Mouse (Mus musculus): ENCODE measurements around the gene Gpr137b. TPM values are rescaled to one million over a fixed set of nuclear protein-coding genes. Genes with fewer than 3 reads are reported as not detected.
"Not testable (repeated sequence)": the region's sequence is repeated elsewhere in the genome, so short reads cannot be mapped to it uniquely, and the experiment has no call there.

Gene Gpr137b
- polyA plus RNA-seq, 1 experiment from 2014 or later, result 11.6 TPM

DNA sequence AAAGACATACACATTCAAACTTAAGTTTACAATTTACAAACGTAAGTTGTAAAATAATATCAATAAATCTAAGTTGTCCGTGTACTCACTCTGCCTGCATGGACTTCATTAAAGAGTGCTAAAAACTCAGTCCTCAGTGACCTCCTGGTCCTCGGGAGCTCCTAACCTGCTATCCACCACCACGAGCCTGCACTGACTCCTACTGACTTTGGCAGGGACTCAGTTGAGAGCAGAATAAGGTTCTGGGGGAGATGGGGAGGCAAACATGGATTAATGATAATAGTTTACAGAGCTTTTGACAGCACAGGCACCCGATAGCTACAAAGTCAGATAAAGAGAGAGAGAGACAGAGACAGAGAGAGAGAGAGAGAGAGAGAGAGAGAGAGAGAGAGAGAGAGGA, 16.6 kb downstream of the Gpr137b start:
- no peak for DNase-seq (ENCODE audit: low spot score)
- H3K27me3 ChIP-seq (replicated peaks; ENCODE audit: control insufficient read depth, insufficient read depth, low read length), result no peaks in the 10 kb centered on the region
- H3K27ac ChIP-seq (replicated peaks; ENCODE audit: low read depth, low read length), result no peak overlapping the region
- no peak overlapping the region for H3K4me3 ChIP-seq (ENCODE audit: low read depth, low read length)
- no peak overlapping the region for H3K4me2 ChIP-seq (ENCODE audit: low read depth, low read length)
- H3K4me1 ChIP-seq (ENCODE audit: control insufficient read depth, insufficient read depth, low read length), result no peaks in the 10 kb centered on the region
- H3K9ac ChIP-seq (ENCODE audit: low read depth, low read length), result no peak overlapping the region
- ATAC-seq (ENCODE audit: low read depth), result no peak
- 86% methylated on average over 5 of the region's 5 CpGs for WGBS
- no peaks in the 10 kb centered on the region for H3K36me3 ChIP-seq (ENCODE audit: control insufficient read depth, insufficient read depth, low read length)
- no peaks in the 10 kb centered on the region for H3K9me3 ChIP-seq (ENCODE audit: control insufficient read depth, low read length)

DNA sequence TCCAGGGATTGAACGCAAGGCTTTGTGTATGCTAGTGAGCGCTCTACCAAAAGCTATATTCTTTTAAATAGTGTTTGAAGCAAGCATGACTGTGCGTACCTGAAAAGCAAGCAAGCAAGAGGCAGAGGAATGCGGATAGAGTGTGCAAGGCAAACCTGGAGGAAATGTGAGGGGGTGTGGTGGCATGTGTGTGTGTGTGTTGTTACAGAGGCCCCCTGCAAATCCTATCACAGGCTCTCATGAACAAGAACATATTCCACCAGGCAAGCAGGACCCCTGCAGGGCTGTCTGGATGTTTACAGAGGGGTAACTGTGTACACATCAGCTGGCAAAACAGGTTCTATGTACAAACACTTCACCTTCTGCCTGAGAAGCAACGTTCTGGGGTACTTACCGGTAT, 19.8 kb downstream of the Gpr137b start:
- H3K9me3 ChIP-seq (ENCODE audit: control insufficient read depth, low read length); H3K4me2 ChIP-seq (ENCODE audit: low read depth, low read length); H3K9ac ChIP-seq (ENCODE audit: low read depth, low read length); H3K4me3 ChIP-seq (ENCODE audit: low read depth, low read length); H3K4me1 ChIP-seq (ENCODE audit: control insufficient read depth, insufficient read depth, low read length); H3K36me3 ChIP-seq (ENCODE audit: control insufficient read depth, insufficient read depth, low read length); H3K27ac ChIP-seq (replicated peaks; ENCODE audit: low read depth, low read length); H3K27me3 ChIP-seq (replicated peaks; ENCODE audit: control insufficient read depth, insufficient read depth, low read length): not testable (repeated sequence)
- DNase-seq (ENCODE audit: low spot score) (peak; percentile 1), ATAC-seq (ENCODE audit: low read depth) (peak; percentile 38; the same call in 1 of the 2 replicates)
- WGBS, result 88% methylated on average over 5 of the region's 6 CpGs

DNA sequence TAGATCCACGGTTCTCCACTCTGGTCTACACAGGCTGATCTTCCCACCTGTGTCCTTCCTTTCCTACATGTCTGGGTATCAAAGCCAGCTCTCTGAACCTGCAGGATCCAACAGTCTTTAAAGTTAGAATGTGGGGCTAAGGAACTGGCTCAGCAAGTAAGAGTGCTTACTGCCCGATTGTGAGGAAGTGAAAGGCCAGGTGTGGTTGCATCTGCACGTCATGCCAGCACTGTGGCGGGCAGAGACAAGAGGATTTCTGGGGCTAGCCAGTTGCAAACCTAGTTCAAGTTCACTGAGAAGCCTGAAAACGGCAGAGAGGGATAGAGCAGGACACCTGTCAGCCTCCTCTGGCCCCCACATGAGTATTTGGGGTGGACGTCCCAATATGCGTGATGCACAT, 22.4 kb downstream of the Gpr137b start:
- not testable (repeated sequence) for H3K4me3 ChIP-seq (ENCODE audit: low read depth, low read length); H3K27ac ChIP-seq (replicated peaks; ENCODE audit: low read depth, low read length); ATAC-seq (ENCODE audit: low read depth); H3K36me3 ChIP-seq (ENCODE audit: control insufficient read depth, insufficient read depth, low read length); H3K4me2 ChIP-seq (ENCODE audit: low read depth, low read length); DNase-seq (ENCODE audit: low spot score); H3K9me3 ChIP-seq (ENCODE audit: control insufficient read depth, low read length); H3K4me1 ChIP-seq (ENCODE audit: control insufficient read depth, insufficient read depth, low read length); H3K9ac ChIP-seq (ENCODE audit: low read depth, low read length); H3K27me3 ChIP-seq (replicated peaks; ENCODE audit: control insufficient read depth, insufficient read depth, low read length)
- WGBS, result 91% methylated on average over 7 of the region's 7 CpGs

DNA sequence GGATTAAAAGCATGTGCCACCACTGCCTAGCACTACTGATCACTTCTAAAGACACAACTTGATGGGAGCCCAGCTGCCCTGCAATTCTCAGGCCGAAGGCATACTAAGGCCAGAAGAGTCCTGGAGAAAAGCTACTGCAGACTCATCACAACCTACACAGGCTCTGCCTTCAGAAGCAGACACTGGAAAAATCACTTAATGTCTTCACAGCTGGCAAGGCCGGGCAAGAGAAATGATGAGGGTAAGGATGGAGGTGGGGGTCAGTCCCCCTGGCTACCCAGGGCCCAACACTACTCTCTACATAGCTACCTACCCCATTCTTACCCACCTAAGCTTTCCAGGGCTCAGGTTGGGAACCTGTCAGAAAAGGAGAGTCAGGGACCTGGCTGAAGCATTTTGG, 27.4 kb downstream of the Gpr137b start:
- H3K9ac ChIP-seq (ENCODE audit: low read depth, low read length); ATAC-seq (ENCODE audit: low read depth); H3K36me3 ChIP-seq (ENCODE audit: control insufficient read depth, insufficient read depth, low read length); H3K27me3 ChIP-seq (replicated peaks; ENCODE audit: control insufficient read depth, insufficient read depth, low read length); H3K27ac ChIP-seq (replicated peaks; ENCODE audit: low read depth, low read length); H3K9me3 ChIP-seq (ENCODE audit: control insufficient read depth, low read length); H3K4me2 ChIP-seq (ENCODE audit: low read depth, low read length); H3K4me1 ChIP-seq (ENCODE audit: control insufficient read depth, insufficient read depth, low read length); DNase-seq (ENCODE audit: low spot score); H3K4me3 ChIP-seq (ENCODE audit: low read depth, low read length): not testable (repeated sequence)
- 94% methylated on average over 2 of the region's 2 CpGs for WGBS

DNA sequence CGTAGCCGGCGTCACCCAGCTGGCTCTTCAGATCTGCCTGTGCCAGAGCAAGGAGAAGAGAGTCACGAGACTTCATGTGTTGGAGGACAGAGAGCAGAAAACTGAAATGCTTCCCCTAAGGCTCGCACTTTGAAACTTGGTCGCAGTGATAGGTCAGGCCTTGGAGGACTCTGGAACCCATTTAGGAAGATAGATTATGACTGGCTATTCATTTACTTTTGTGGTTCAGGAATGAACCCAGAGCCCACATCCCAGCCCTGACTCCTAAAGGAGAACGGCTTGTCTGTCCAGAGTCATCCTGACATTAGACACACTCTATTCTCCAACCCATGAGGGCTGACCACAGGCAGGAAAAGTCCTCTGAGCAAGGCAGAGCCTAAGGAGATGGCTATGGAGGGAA, 30.3 kb downstream of the Gpr137b start:
- H3K27ac ChIP-seq (replicated peaks; ENCODE audit: low read depth, low read length); H3K9ac ChIP-seq (ENCODE audit: low read depth, low read length); H3K4me3 ChIP-seq (ENCODE audit: low read depth, low read length); H3K4me2 ChIP-seq (ENCODE audit: low read depth, low read length); H3K27me3 ChIP-seq (replicated peaks; ENCODE audit: control insufficient read depth, insufficient read depth, low read length); DNase-seq (ENCODE audit: low spot score); H3K9me3 ChIP-seq (ENCODE audit: control insufficient read depth, low read length); ATAC-seq (ENCODE audit: low read depth); H3K36me3 ChIP-seq (ENCODE audit: control insufficient read depth, insufficient read depth, low read length); H3K4me1 ChIP-seq (ENCODE audit: control insufficient read depth, insufficient read depth, low read length): not testable (repeated sequence)
- WGBS, result 88% methylated on average over 7 of the region's 7 CpGs

DNA sequence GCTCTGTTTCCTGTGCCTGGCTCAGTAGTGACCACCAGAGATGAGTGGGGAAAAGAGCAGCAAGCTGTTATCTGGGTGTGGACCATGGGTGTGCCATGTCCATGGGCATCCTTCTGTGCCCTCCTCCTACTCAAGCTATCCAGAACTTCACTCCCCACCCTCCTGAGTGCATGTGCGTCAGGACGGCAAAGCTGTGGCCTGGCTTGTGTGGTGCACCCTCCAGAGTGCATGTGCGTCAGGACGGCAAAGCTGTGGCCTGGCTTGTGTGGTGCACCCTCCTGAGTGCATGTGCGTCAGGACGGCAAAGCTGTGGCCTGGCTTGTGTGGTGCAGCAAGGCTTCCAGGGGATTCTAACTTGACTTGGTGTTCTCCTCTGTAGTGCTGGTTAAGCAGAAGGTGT, 31.6 kb downstream of the Gpr137b start:
- not testable (repeated sequence) for H3K9ac ChIP-seq (ENCODE audit: low read depth, low read length); H3K9me3 ChIP-seq (ENCODE audit: control insufficient read depth, low read length); H3K27me3 ChIP-seq (replicated peaks; ENCODE audit: control insufficient read depth, insufficient read depth, low read length); DNase-seq (ENCODE audit: low spot score); H3K4me2 ChIP-seq (ENCODE audit: low read depth, low read length); H3K27ac ChIP-seq (replicated peaks; ENCODE audit: low read depth, low read length); ATAC-seq (ENCODE audit: low read depth); H3K4me1 ChIP-seq (ENCODE audit: control insufficient read depth, insufficient read depth, low read length); H3K36me3 ChIP-seq (ENCODE audit: control insufficient read depth, insufficient read depth, low read length); H3K4me3 ChIP-seq (ENCODE audit: low read depth, low read length)
- WGBS, result 95% methylated on average over 6 of the region's 6 CpGs

DNA sequence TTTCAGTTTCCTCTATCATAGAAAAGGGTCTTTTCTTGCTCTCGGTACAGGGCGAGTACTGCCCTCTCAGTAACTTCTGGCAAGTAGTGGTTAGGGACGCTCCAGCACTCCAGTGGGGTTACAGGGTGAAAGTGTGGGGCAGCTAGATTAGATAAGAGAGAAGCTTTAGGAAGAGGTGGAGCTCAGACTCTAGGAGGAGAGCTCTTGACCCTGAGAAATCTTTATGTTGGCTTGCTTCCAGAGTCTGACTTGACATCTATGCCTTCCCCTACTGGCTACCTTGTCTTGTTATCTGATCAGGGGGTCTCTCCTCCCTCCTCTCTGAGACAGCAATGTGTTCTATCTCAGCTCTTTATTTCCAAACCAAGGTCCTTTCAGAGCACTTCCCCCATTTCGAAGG, 33.8 kb downstream of the Gpr137b start:
- H3K4me1 ChIP-seq (ENCODE audit: control insufficient read depth, insufficient read depth, low read length); H3K9ac ChIP-seq (ENCODE audit: low read depth, low read length); H3K36me3 ChIP-seq (ENCODE audit: control insufficient read depth, insufficient read depth, low read length); H3K4me3 ChIP-seq (ENCODE audit: low read depth, low read length); DNase-seq (ENCODE audit: low spot score); H3K9me3 ChIP-seq (ENCODE audit: control insufficient read depth, low read length); H3K4me2 ChIP-seq (ENCODE audit: low read depth, low read length); H3K27ac ChIP-seq (replicated peaks; ENCODE audit: low read depth, low read length); ATAC-seq (ENCODE audit: low read depth); H3K27me3 ChIP-seq (replicated peaks; ENCODE audit: control insufficient read depth, insufficient read depth, low read length): not testable (repeated sequence)
- WGBS, result 88% methylated on average over 4 of the region's 4 CpGs

DNA sequence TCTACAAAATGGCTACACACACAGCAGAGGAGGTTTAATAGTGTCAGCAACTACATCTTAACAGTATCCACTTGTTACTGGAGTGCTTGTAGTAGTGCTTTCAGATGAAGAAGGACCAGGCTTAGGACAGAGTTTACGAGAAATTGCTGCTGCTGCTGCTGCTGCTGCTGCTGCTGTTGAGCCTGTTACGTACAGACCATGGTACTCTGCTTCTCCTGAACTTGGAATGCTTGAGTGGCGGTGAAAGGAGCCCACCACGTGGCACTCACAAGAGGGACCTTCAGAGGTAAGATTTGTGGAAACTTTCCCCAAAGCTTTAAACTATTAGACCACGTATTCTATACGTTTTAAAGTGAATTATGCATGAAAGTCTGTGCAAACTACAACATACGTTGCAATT, 35.2 kb downstream of the Gpr137b start:
- not testable (repeated sequence) for H3K4me3 ChIP-seq (ENCODE audit: low read depth, low read length); H3K4me2 ChIP-seq (ENCODE audit: low read depth, low read length); H3K9me3 ChIP-seq (ENCODE audit: control insufficient read depth, low read length); H3K27ac ChIP-seq (replicated peaks; ENCODE audit: low read depth, low read length); DNase-seq (ENCODE audit: low spot score); ATAC-seq (ENCODE audit: low read depth); H3K9ac ChIP-seq (ENCODE audit: low read depth, low read length); H3K4me1 ChIP-seq (ENCODE audit: control insufficient read depth, insufficient read depth, low read length); H3K27me3 ChIP-seq (replicated peaks; ENCODE audit: control insufficient read depth, insufficient read depth, low read length); H3K36me3 ChIP-seq (ENCODE audit: control insufficient read depth, insufficient read depth, low read length)
- 83% methylated on average over 7 of the region's 7 CpGs for WGBS

DNA sequence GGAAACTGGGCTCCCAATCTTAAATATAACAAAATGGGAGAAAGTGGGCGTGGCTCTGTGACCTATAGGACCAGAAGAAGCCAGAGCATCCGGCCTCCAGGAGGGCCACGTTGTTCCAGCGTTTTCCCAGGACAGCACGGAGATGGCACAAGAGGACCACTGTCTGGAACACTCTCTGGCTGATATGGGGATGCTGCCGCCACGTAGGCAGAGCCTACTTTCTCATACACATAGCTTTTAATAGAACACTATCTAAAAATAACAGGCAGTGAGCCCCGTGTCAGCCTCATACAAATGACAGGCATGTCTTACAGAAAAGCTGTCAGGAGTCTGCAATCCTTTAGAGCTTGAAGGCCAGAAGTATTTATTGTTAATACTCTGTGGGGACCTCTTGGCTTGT, 35.7 kb downstream of the Gpr137b start:
- not testable (repeated sequence) for H3K4me2 ChIP-seq (ENCODE audit: low read depth, low read length); DNase-seq (ENCODE audit: low spot score); H3K27ac ChIP-seq (replicated peaks; ENCODE audit: low read depth, low read length); H3K4me1 ChIP-seq (ENCODE audit: control insufficient read depth, insufficient read depth, low read length); ATAC-seq (ENCODE audit: low read depth); H3K36me3 ChIP-seq (ENCODE audit: control insufficient read depth, insufficient read depth, low read length); H3K4me3 ChIP-seq (ENCODE audit: low read depth, low read length); H3K9me3 ChIP-seq (ENCODE audit: control insufficient read depth, low read length); H3K27me3 ChIP-seq (replicated peaks; ENCODE audit: control insufficient read depth, insufficient read depth, low read length); H3K9ac ChIP-seq (ENCODE audit: low read depth, low read length)
- 83% methylated on average over 8 of the region's 8 CpGs for WGBS
